Mouse (Mus musculus): ENCODE data around the gene Acot7.

GRCm38 (mm10) chr4:152158585-152159284, 19.2 kb upstream of the Acot7 start, which contains the start of gene Hes2:
- TF ChIP-seq CTCF (IDR thresholded peaks at IDR 0.05) (no peak), EP300 (IDR thresholded peaks at IDR 0.05) (no peak)
